ENCODE assay signal across 27 mouse cellular contexts in the genomic region with DNA sequence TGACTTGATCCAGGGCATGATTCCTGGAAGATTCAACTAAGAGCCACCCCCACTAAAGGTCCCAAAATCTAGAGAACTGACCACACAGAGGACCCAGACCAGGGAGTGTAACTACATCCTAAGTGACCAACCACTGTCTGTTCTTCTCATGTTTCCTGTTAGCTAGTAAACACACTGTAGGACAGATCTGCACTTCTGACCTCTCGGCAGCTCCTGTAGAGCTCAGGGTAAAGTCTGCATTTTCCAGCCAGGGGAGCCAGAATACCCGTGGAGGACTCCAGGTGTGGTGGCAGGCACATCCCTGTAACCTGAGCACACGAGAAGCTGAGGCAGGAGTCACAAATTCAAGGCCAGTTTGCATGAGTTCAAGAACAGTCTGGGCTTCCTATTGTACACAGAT. TPM values are rescaled to one million over a fixed set of nuclear protein-coding genes. Genes with fewer than 3 reads are reported as not detected.
DNase-seq lines count a peak whose midpoint lies in the region; ATAC-seq and TF ChIP-seq lines count a peak whose summit lies in the region.
"Had no signal": no experiment of that assay in that cellular context is flagged by ENCODE, and none has a peak within 500 bp of the region (broad histone marks: within the 10 kb centered on the region; RNA-seq: fewer than 3 reads in every experiment).

No protein-coding gene starts in this region.

- no peak overlapping the region for H3K9ac ChIP-seq in liver, embryonic 11.5 days (ENCODE audit: low read depth, low read length)
- no peak overlapping the region for H3K9ac ChIP-seq in liver, embryonic 12.5 days
- no peak overlapping the region for H3K9ac ChIP-seq in liver, embryonic 15.5 days
- H3K9ac ChIP-seq: embryonic facial prominence, embryonic 12.5 days; embryonic facial prominence, embryonic 15.5 days; forebrain, embryonic 12.5 days; forebrain, embryonic 15.5 days; heart, embryonic 12.5 days; heart, embryonic 15.5 days; hindbrain, embryonic 14.5 days had no signal

- no peaks in the 10 kb centered on the region for H3K9me3 ChIP-seq in liver, embryonic 11.5 days (ENCODE audit: control insufficient read depth, low read length)
- H3K9me3 ChIP-seq in liver, embryonic 12.5 days (replicated peaks): no peaks in the 10 kb centered on the region
- H3K9me3 ChIP-seq in liver, embryonic 15.5 days (replicated peaks): no peaks in the 10 kb centered on the region
- H3K9me3 ChIP-seq: embryonic facial prominence, embryonic 12.5 days; embryonic facial prominence, embryonic 15.5 days; forebrain, embryonic 12.5 days; forebrain, embryonic 15.5 days; G1E; heart, embryonic 12.5 days; heart, embryonic 15.5 days had no signal

- no peak overlapping the region for H3K4me2 ChIP-seq in liver, embryonic 11.5 days
- no peak overlapping the region for H3K4me2 ChIP-seq in liver, embryonic 12.5 days
- no peak overlapping the region for H3K4me2 ChIP-seq in liver, embryonic 15.5 days
- H3K4me2 ChIP-seq: embryonic facial prominence, embryonic 12.5 days; embryonic facial prominence, embryonic 15.5 days; forebrain, embryonic 12.5 days; forebrain, embryonic 15.5 days; heart, embryonic 12.5 days; heart, embryonic 15.5 days; hindbrain, embryonic 14.5 days had no signal

- peaks cover 10% of the 10 kb centered on the region for H3K4me1 ChIP-seq in kidney, adult 2 months (ENCODE audit: control insufficient read depth, insufficient read depth, low read length)
- no peaks in the 10 kb centered on the region for H3K4me1 ChIP-seq in liver, embryonic 11.5 days (replicated peaks; ENCODE audit: control insufficient read depth, insufficient read depth, low read length)
- H3K4me1 ChIP-seq in liver, embryonic 12.5 days: no peaks in the 10 kb centered on the region
- H3K4me1 ChIP-seq in liver, embryonic 15.5 days (replicated peaks): 0 out of 2 replicates have a peak, but pooled peaks cover 3% of the 10 kb centered on the region

- H3K27ac ChIP-seq in kidney, adult 2 months (ENCODE audit: insufficient read depth, low read depth, low read length): no peak overlapping the region
- no peak overlapping the region for H3K27ac ChIP-seq in liver, embryonic 11.5 days (ENCODE audit: low read depth, low read length)
- no peak overlapping the region for H3K27ac ChIP-seq in liver, embryonic 12.5 days
- no peak overlapping the region for H3K27ac ChIP-seq in liver, embryonic 15.5 days (replicated peaks)
- H3K27ac ChIP-seq: embryonic facial prominence, embryonic 12.5 days; embryonic facial prominence, embryonic 15.5 days; forebrain, embryonic 12.5 days; forebrain, embryonic 15.5 days; heart, embryonic 15.5 days; hindbrain, embryonic 14.5 days had no signal

- no peaks in the 10 kb centered on the region for H3K36me3 ChIP-seq in kidney, adult 2 months (ENCODE audit: control insufficient read depth, insufficient read depth, low read length)
- no peaks in the 10 kb centered on the region for H3K36me3 ChIP-seq in liver, embryonic 11.5 days (ENCODE audit: control insufficient read depth, insufficient read depth, low read length)
- no peaks in the 10 kb centered on the region for H3K36me3 ChIP-seq in liver, embryonic 12.5 days
- H3K36me3 ChIP-seq in liver, embryonic 15.5 days (replicated peaks): no peaks in the 10 kb centered on the region
- H3K36me3 ChIP-seq: embryonic facial prominence, embryonic 12.5 days; embryonic facial prominence, embryonic 15.5 days; forebrain, embryonic 12.5 days; forebrain, embryonic 15.5 days; G1E; heart, embryonic 12.5 days; heart, embryonic 15.5 days had no signal

- H3K27me3 ChIP-seq in kidney, adult 2 months (replicated peaks; ENCODE audit: control insufficient read depth, insufficient read depth, low read length): no peaks in the 10 kb centered on the region
- no peaks in the 10 kb centered on the region for H3K27me3 ChIP-seq in liver, embryonic 11.5 days (replicated peaks; ENCODE audit: control insufficient read depth, insufficient read depth, low read length)
- peaks cover 14% of the 10 kb centered on the region for H3K27me3 ChIP-seq in liver, embryonic 12.5 days (replicated peaks)
- H3K27me3 ChIP-seq in liver, embryonic 15.5 days: no peaks in the 10 kb centered on the region; the same call in 1 of the 2 replicates
- H3K27me3 ChIP-seq: CH12.LX; embryonic facial prominence, embryonic 12.5 days; embryonic facial prominence, embryonic 15.5 days; forebrain, embryonic 15.5 days; heart, embryonic 12.5 days; heart, embryonic 15.5 days had no signal

- ATAC-seq in liver, embryonic 11.5 days (replicated peaks; ENCODE audit: low FRiP score): 0 out of 2 replicates have a peak, but pooled peaks have one; percentile 34
- ATAC-seq in liver, embryonic 12.5 days: no peak
- ATAC-seq in liver, embryonic 15.5 days (ENCODE audit: insufficient read depth): peak; percentile 51
- ATAC-seq: forebrain, embryonic 15.5 days had no signal

- no peak for TF ChIP-seq CTCF in kidney, adult 2 months (conservative IDR thresholded peaks at IDR 0.05; ENCODE audit: insufficient read depth, insufficient read length, low read depth, low read length)

- DNase-seq in kidney, adult 2 months: peak; percentile 33
- no peak for DNase-seq in kidney, postnatal 14 days
- no peak for DNase-seq in liver, embryonic 11.5 days (ENCODE audit: low spot score)
- DNase-seq in yolk sac, embryonic 10.5 days (ENCODE audit: low spot score): peak; percentile 20
- no peak for DNase-seq in MN1 (ENCODE audit: low spot score)
- DNase-seq: adrenal gland, adult 2 months; adrenal gland, postnatal 14 days; B cell, adult 2 months; cerebellum, adult 11 months; cerebellum, adult 2 months; cerebellum, adult 9-11 months; cerebellum, postnatal 25 days; gastrocnemius, postnatal 25 days; heart, adult 18-20 months; heart, postnatal 10 days; heart, postnatal 36 days had no signal

- H3K4me3 ChIP-seq in kidney, adult 2 months (ENCODE audit: insufficient read depth, low read depth, low read length): no peak overlapping the region
- no peak overlapping the region for H3K4me3 ChIP-seq in liver, embryonic 11.5 days (ENCODE audit: low read depth, low read length)
- H3K4me3 ChIP-seq in liver, embryonic 12.5 days: no peak overlapping the region
- no peak overlapping the region for H3K4me3 ChIP-seq in liver, embryonic 15.5 days (replicated peaks)
- H3K4me3 ChIP-seq: embryonic facial prominence, embryonic 12.5 days; embryonic facial prominence, embryonic 15.5 days; forebrain, embryonic 12.5 days; forebrain, embryonic 15.5 days; heart, embryonic 12.5 days; heart, embryonic 15.5 days had no signal

- no peak for TF ChIP-seq POLR2A in kidney, adult 2 months (IDR thresholded peaks at IDR 0.05; ENCODE audit: low read depth, low read length)

- 51% methylated on average over 3 of the region's 3 CpGs for WGBS in kidney, adult 2 months
- WGBS in liver, embryonic 11.5 days: 42% methylated on average over 3 of the region's 3 CpGs
- WGBS in liver, embryonic 12.5 days (ENCODE audit: insufficient replicate concordance): 40% methylated on average over 3 of the region's 3 CpGs
- 32% methylated on average over 3 of the region's 3 CpGs for WGBS in liver, embryonic 15.5 days (ENCODE audit: insufficient replicate concordance)

RNA-seq across cellular contexts. Expression of a gene that starts 31.3 kb away (rescaled TPM):
- polyA plus RNA-seq in kidney, adult 2 months (2012; rRNA removed): 2.3 and 2.8 TPM in 2 replicates
- polyA plus RNA-seq in liver, embryonic 11.5 days (2014; fragmentation: Nextera tagmentation; extraction: Ambion mirVana): 7.3 and 8.5 TPM in 2 replicates
- 13.8 and 15.6 TPM in 2 replicates for polyA plus RNA-seq in liver, embryonic 12.5 days (2016; fragmentation: Nextera tagmentation; extraction: Ambion mirVana)
- polyA plus RNA-seq in liver, embryonic 15.5 days (2015; fragmentation: Nextera tagmentation; extraction: Ambion mirVana): 12.1 and 12.5 TPM in 2 replicates

Comparison
In these comparisons a context has a peak if more than half of its experiments do, and no peak if none do; other contexts are left out.
1. DNase-seq: peak in kidney, adult 2 months (single experiment) and yolk sac, embryonic 10.5 days (single experiment); none in kidney, postnatal 14 days (single experiment), liver, embryonic 11.5 days (single experiment) and MN1 (single experiment).